Mouse (Mus musculus) erythroblast, embryonic 14.5 days (primary cell): ENCODE measurements around the gene Tmem185b.

ENCODE experiments used
- GATA1 ChIP-seq: IDR thresholded peaks from 2 replicates; pipeline ENCODE4 v1.6.1; 2012; ENCODE audit warnings: low read length, inconsistent platforms, mixed read lengths
- TAL1 ChIP-seq: IDR thresholded peaks from 3 replicates; pipeline ENCODE4 v1.6.1; 2012; ENCODE audit warnings: low read length, inconsistent platforms, mixed read lengths

DNA sequence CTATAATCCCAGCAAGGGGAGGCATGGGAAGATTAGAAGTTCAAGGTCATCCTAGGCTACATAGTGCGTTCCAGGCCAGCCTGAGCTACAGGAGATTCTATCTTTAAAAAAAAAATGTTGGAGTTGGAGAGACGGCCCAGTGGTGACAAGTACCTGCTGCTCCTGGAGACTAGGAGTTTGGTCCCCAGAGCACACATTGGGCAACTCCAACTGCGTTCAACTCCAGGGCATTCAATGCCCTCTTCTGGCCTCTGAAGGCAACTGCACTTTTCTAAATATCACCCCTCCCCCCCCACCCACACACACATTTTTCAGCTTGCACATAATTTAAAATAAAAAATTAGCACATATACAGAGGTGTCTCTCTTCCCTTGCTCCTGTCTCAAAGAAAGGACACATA, 43.1 kb upstream of the Tmem185b start:
- no peak for TF ChIP-seq GATA1
- TF ChIP-seq TAL1: no peak
